Mouse (Mus musculus): ENCODE measurements around the gene Ly6g6d.

DNA sequence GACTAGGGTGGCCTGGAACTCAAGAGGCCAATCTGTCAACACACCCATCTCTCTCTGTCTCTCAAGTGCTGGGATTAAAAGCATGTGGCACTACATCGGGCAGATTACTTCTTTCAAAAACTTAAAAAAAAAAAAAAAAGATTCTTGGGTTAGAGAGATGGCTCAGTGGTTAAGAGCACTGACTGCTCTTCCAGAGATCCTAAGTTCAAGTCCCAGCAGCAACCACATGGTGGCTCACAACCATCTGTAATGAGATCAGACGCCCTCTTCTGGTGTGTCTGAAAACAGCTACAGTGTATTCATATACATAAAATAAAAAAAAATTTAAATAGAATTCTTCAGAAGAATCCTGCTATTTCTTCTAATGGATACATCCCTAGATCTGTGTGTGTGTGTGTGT lies 10.3 kb upstream of the Ly6g6d start:
- no peak for TF ChIP-seq GATA1 (IDR thresholded peaks at IDR 0.05; ENCODE audit: borderline replicate concordance, low read length)
- no peak for TF ChIP-seq TAL1 (conservative IDR thresholded peaks at IDR 0.05; ENCODE audit: low read depth, low read length)

All from G1E (cell line).